Mouse (Mus musculus): ENCODE results near the gene Tut7.
"Not testable (repeated sequence)": the region's sequence is repeated elsewhere in the genome, so short reads cannot be mapped to it uniquely, and the experiment has no call there.

- TF ChIP-seq POLR2A (IDR thresholded peaks at IDR 0.05; ENCODE audit: borderline replicate concordance, insufficient read depth, low read length); CTCF (IDR thresholded peaks at IDR 0.05; ENCODE audit: borderline replicate concordance, insufficient read depth, low read depth, low read length): not testable (repeated sequence)
Measured at GRCm38 (mm10) chr13:59841761-59842160, 18.8 kb upstream of the Tut7 start.
